Mouse (Mus musculus): ENCODE measurements at regions not wholly inside any gene's neighbourhood (a gene's known extent, or its start where the extent isn't known, plus 50 kb on each side); places are given as distances from the start of the nearest gene placed in this dataset.
"Not testable (repeated sequence)": the region's sequence is repeated elsewhere in the genome, so short reads cannot be mapped to it uniquely, and the experiment has no call there.

- no peak overlapping the region for H3K4me3 ChIP-seq
- H3K27ac ChIP-seq = no peak overlapping the region
- H3K36me3 ChIP-seq = no peaks in the 10 kb centered on the region
- 76% methylated on average over 9 of the region's 9 CpGs for WGBS
- peaks cover 31% of the 10 kb centered on the region for H3K4me1 ChIP-seq
- DNase-seq (ENCODE audit: low spot score) = no peak
- H3K9me3 ChIP-seq = no peaks in the 10 kb centered on the region
- H3K27me3 ChIP-seq (ENCODE audit: insufficient read depth, poor library complexity, severe bottlenecking) = peaks cover 3% of the 10 kb centered on the region; the same call in 1 of the 2 replicates
Measured at GRCm38 (mm10) chr12:8447612-8448011, 52.2 kb downstream of the Rhob start.

DNA sequence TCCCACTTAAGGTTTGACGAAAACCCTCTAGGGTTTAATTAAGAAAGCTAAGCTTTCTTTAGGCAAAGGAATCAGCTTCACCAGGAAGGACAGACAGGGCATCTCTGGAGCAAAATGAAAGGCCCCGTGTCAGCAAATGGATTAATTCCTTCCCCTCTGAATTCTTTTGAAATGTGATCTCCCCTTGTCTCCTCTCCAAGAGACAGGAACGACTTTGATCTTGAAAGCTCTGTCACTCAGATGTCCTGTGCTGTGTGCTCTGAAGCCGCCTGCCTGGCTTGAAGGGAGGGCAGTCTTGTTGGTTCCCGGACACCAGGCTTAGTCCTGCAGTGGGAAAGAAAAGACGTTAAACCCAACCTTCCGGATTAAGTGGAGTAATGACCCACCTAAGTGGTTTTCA lies 52.8 kb downstream of the Rhob start:
- 8% methylated on average over 7 of the region's 7 CpGs for WGBS
- H3K27me3 ChIP-seq (ENCODE audit: insufficient read depth, poor library complexity, severe bottlenecking) = peaks cover 3% of the 10 kb centered on the region; the same call in 1 of the 2 replicates
- no peaks in the 10 kb centered on the region for H3K36me3 ChIP-seq
- H3K27ac ChIP-seq = no peak overlapping the region; the same call in 1 of the 2 replicates
- H3K9me3 ChIP-seq = no peaks in the 10 kb centered on the region
- H3K4me3 ChIP-seq = no peak overlapping the region
- peaks cover 27% of the 10 kb centered on the region for H3K4me1 ChIP-seq
- no peak for DNase-seq (ENCODE audit: low spot score)

DNA sequence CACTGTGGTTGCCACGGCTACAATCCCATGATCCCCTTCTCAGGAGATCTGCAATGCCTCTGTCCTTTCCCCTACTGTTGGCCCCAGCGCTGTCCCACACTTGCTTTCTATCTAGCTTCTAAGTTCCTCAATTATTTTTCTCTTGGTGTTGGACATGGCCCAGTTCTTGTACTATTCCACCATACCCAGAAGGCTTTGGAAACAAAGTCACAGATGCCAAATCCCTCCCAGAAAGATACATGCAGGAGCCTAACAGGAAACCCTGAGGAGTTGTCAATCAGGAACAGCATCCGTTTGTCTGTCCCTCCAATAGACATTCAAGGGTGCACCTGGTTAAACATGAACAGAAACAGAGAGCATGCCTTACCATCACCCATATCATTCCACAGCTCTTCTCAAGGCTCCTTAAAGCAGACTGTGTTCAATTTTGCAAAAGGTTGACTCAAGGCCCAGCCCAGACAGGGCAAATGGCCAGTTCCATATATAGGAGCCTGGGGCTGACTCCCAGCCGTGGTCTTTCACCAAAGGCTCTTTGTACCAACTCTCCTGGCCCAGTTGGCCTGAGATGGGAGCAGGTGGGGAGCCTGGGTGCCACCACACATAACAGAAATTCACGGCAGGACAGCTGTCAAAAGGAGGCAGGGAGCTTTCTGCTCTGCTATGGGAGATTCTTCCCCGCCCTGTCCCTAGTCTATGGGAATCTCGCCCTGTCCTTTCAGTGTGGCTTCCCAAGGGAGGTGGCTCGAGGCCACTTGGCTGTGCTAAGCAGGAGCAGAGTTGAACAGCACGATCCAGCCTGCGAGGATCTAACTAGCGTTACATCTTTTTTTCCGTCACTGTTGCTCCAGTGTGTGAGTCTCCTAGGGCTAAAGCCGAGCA lies 54.6 kb downstream of the Rhob start:
- H3K9me3 ChIP-seq = no peaks in the 10 kb centered on the region
- WGBS = 77% methylated on average over 13 of the region's 13 CpGs
- DNase-seq (ENCODE audit: low spot score) = no peak
- no peak overlapping the region for H3K27ac ChIP-seq
- no peaks in the 10 kb centered on the region for H3K27me3 ChIP-seq (ENCODE audit: insufficient read depth, poor library complexity, severe bottlenecking)
- no peak overlapping the region for H3K4me3 ChIP-seq
- no peaks in the 10 kb centered on the region for H3K36me3 ChIP-seq
- peaks cover 21% of the 10 kb centered on the region for H3K4me1 ChIP-seq

GRCm38 (mm10) chr12:8443917-8444453 lies 55.8 kb downstream of the Rhob start:
- DNase-seq (ENCODE audit: low spot score) = no peak
- no peak overlapping the region for H3K4me3 ChIP-seq
- no peaks in the 10 kb centered on the region for H3K27me3 ChIP-seq (ENCODE audit: insufficient read depth, poor library complexity, severe bottlenecking)
- no peaks in the 10 kb centered on the region for H3K9me3 ChIP-seq
- H3K36me3 ChIP-seq = no peaks in the 10 kb centered on the region
- 0 out of 2 replicates have a peak overlapping the region, but pooled peaks have one; percentile 16 for H3K27ac ChIP-seq
- H3K4me1 ChIP-seq = peaks cover 21% of the 10 kb centered on the region
- WGBS = 70% methylated on average over 4 of the region's 4 CpGs

DNA sequence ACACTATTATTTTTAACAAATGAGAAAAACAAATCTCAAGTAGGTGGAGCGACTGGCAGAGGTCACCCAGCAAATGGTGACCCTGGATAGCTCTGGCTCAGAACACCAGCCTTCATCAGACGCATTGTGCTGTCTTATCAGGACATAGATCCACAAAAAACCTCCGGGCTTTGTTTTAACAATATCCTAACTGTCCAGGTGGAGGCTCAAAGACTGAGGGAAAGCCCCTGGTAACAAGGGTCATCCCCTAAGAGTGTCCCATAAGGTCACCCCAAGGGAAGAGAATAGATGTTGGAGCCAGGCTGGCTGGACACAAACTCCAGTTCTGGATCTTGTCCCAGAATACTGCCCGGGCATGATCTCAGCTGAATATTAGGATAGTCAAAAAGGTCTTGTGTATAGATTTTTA lies 56.6 kb downstream of the Rhob start:
- Histone ChIP-seq H3K27me3 (ENCODE audit: insufficient read depth, poor library complexity, severe bottlenecking) (no peaks in the 10 kb centered on the region), H3K27ac (no peak overlapping the region), H3K9me3 (no peaks in the 10 kb centered on the region), H3K4me1 (peaks cover 28% of the 10 kb centered on the region), H3K36me3 (no peaks in the 10 kb centered on the region), H3K4me3 (no peak overlapping the region)
- DNase-seq (ENCODE audit: low spot score) = no peak
- 61% methylated on average over 4 of the region's 4 CpGs for WGBS

DNA sequence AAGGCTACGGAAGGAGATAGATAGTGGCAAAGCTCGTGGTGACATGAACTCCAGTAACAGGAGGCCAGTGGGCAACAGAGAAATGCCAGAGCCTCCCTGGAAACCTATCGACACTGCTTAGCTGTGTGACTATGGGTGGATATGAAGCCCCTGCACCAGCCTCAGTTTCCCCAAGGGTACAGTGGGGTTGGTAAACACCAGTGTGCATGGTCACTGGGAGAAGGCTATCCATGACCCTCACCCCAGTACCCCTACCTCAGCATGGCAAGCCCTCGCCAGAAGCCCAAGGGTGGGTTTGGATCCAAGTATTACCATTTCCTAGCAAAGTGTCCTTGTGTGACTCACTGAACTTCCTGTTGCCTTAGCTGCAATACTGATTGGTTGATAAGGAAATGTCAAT lies 58.5 kb downstream of the Rhob start:
- DNase-seq (ENCODE audit: low spot score) = no peak
- Histone ChIP-seq H3K27ac (no peak overlapping the region), H3K27me3 (ENCODE audit: insufficient read depth, poor library complexity, severe bottlenecking) (no peaks in the 10 kb centered on the region), H3K4me1 (peaks cover 33% of the 10 kb centered on the region), H3K36me3 (no peaks in the 10 kb centered on the region), H3K4me3 (no peak overlapping the region), H3K9me3 (no peaks in the 10 kb centered on the region)
- WGBS = 76% methylated on average over 4 of the region's 4 CpGs

GRCm38 (mm10) chr12:8440373-8440772 lies 59.4 kb downstream of the Rhob start:
- Histone ChIP-seq H3K4me1 (peaks cover 34% of the 10 kb centered on the region), H3K27ac (no peak overlapping the region), H3K9me3 (no peaks in the 10 kb centered on the region), H3K4me3 (no peak overlapping the region), H3K27me3 (ENCODE audit: insufficient read depth, poor library complexity, severe bottlenecking) (no peaks in the 10 kb centered on the region), H3K36me3 (no peaks in the 10 kb centered on the region)
- 86% methylated on average over 3 of the region's 3 CpGs for WGBS
- DNase-seq (ENCODE audit: low spot score) = no peak

DNA sequence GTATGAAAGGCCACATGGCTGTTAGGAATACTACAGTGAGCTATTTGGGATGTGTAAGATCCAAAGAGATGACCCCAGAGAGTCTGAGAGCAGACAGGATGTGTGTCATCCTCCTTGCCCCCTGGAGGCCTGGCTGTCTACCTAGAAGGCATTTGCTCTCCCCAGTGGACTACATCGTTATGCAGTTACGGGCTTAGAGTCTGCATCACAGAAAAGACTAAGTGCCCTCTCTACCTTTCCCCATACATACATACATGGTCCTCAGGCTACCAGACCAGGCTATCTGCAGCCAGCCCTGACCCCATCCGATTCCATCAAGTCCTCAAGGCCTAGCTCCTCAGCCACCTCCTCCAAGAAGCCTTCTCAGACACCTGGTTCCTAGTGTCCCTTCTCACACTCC lies 59.9 kb downstream of the Rhob start:
- no peaks in the 10 kb centered on the region for H3K9me3 ChIP-seq
- DNase-seq (ENCODE audit: low spot score) = no peak
- no peak overlapping the region for H3K27ac ChIP-seq
- H3K36me3 ChIP-seq = no peaks in the 10 kb centered on the region
- peaks cover 33% of the 10 kb centered on the region for H3K4me1 ChIP-seq
- H3K4me3 ChIP-seq = no peak overlapping the region
- 74% methylated on average over 3 of the region's 3 CpGs for WGBS
- no peaks in the 10 kb centered on the region for H3K27me3 ChIP-seq (ENCODE audit: insufficient read depth, poor library complexity, severe bottlenecking)

DNA sequence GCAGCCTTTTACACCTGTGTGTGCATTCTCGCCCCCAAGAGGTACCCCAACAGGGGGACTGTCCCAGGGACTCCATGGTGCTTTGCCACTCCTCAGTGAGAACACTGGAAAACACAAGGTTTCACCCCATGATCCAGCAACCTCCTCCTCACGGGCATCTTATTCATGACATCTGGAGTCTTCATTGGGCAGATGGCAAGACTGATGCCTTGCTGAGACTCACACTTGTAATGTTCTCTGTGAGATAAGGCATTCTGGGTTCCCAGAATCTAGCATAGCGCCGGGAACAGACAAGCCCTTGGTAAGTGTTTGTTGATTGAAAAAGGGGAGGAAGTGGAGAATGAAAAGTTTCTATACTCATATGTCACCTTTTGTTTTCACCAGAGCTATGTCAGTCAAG lies 60.3 kb downstream of the Rhob start:
- no peak for DNase-seq (ENCODE audit: low spot score)
- Histone ChIP-seq H3K4me3 (no peak overlapping the region), H3K4me1 (peaks cover 35% of the 10 kb centered on the region), H3K36me3 (no peaks in the 10 kb centered on the region), H3K9me3 (no peaks in the 10 kb centered on the region), H3K27me3 (ENCODE audit: insufficient read depth, poor library complexity, severe bottlenecking) (no peaks in the 10 kb centered on the region), H3K27ac (no peak overlapping the region)
- WGBS = 63% methylated on average over 4 of the region's 4 CpGs

DNA sequence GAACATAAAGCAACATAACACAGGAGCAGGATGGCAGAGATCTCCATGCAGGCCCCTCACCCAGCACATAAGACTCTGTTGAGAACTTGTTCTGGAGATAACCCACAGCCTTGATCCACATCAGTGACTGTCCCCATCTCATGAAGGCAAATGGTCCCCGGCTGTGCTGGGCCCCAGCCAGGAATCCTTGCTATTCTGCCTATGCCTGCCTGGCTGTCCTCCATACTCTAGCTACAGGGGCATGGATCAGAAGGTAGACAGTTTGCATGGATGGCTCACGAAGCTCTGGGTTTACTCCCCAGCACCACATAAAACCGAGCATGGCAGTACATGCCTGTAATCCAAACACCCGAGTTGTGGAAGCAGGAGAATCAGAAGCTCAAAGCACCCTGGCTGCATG lies 61.2 kb downstream of the Rhob start:
- DNase-seq (ENCODE audit: low spot score) = no peak
- no peak overlapping the region for H3K4me3 ChIP-seq
- no peaks in the 10 kb centered on the region for H3K36me3 ChIP-seq
- WGBS = 63% methylated on average over 4 of the region's 4 CpGs
- peak overlapping the region; percentile 22; the same call in 1 of the 2 replicates for H3K27ac ChIP-seq
- H3K9me3 ChIP-seq = no peaks in the 10 kb centered on the region
- peaks cover 35% of the 10 kb centered on the region for H3K4me1 ChIP-seq
- H3K27me3 ChIP-seq (ENCODE audit: insufficient read depth, poor library complexity, severe bottlenecking) = no peaks in the 10 kb centered on the region

DNA sequence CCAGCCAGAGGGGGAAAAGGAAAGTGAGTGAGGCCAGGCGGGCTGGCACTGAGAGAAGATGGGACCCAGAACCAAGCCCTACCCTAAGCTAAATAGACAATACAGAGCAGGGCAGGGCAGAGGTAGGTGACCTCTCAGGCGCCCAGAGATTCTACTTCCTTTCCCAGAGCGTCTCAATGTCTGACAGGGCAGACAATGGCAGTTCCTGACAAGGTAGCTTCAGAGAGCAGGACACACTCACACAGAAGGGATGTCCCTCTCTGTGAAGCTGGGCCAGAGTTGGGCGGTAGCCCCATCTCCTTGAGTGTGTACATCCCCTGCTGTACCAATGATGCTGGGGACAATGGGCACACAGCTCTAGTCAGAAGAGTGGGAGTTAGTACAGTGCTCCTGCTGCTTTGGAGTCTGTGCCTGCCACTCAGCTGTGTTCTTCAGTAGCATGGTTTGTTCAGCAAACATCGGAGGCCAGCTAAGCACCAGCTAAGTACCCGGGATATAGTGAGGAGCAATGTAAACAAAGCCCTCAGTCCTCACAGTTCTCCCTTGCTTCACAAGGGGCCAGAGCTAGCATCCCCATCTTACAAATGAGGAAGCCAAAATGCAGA lies 62.7 kb downstream of the Rhob start:
- Histone ChIP-seq H3K36me3 (no peaks in the 10 kb centered on the region), H3K4me3 (no peak overlapping the region), H3K9me3 (no peaks in the 10 kb centered on the region), H3K4me1 (peaks cover 45% of the 10 kb centered on the region), H3K27me3 (ENCODE audit: insufficient read depth, poor library complexity, severe bottlenecking) (no peaks in the 10 kb centered on the region), H3K27ac (peak overlapping the region; percentile 67)
- 65% methylated on average over 6 of the region's 6 CpGs for WGBS
- DNase-seq (ENCODE audit: low spot score) = no peak

DNA sequence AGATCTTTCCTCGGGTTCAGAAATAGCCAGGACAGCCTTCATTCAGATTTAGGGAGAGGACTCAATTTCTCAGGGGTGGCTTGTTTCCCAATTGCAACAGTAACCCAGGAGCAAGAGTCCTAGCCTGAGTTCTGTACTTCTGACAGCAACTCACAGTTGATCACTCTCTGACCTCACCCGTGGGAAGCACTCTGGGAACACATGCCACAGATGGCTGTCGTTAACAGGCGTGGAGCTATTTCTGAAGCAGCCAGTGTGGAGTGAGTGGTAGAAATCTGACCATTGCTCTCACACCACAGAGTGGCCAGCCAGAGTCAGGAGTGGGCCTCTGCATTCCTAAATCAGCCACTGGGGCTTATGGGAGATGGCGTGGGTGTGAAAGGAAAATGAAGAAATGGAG lies 63.3 kb downstream of the Rhob start:
- DNase-seq (ENCODE audit: low spot score) = no peak
- Histone ChIP-seq H3K9me3 (no peaks in the 10 kb centered on the region), H3K4me1 (peaks cover 49% of the 10 kb centered on the region), H3K4me3 (no peak overlapping the region), H3K36me3 (no peaks in the 10 kb centered on the region), H3K27ac (peak overlapping the region; percentile 67), H3K27me3 (ENCODE audit: insufficient read depth, poor library complexity, severe bottlenecking) (no peaks in the 10 kb centered on the region)
- WGBS = 46% methylated on average over 5 of the region's 5 CpGs

DNA sequence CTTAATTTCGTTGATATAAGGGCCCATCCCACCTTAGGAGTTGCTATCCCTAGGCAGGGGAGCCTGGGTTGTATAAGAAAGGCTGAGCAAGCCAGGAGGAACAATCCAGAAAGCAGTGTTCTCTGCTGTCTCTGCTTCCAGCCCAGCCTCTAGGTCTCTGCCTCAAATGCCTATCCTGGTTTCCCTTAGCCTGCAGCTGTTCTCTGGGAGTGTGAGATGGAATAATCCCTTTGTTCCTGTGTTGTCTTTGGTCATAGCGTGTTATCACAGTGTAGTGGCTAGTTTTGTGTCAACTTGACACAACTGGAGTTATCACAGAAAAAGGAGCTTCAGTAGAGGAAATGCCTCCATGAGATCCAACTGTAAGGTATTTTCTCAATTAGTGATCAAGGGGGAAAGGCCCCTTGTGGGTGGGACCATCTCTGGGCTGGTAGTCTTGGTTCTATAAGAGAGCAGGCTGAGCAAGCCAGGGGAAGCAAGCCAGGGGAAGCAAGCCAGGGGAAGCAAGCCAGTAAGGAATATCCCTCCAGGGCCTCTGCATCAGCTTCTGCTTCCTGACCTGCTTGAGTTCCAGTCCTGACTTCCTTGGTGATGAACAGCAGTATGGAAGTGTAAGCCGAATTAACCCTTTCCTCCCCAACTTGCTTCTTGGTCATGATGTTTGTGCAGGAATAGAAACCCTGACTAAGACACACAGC lies 64.0 kb downstream of the Rhob start:
- not testable (repeated sequence) for DNase-seq (ENCODE audit: low spot score); H3K4me3 ChIP-seq; H3K27me3 ChIP-seq (ENCODE audit: insufficient read depth, poor library complexity, severe bottlenecking); H3K9me3 ChIP-seq; H3K27ac ChIP-seq; H3K36me3 ChIP-seq
- H3K4me1 ChIP-seq = peaks cover 49% of the 10 kb centered on the region
- 71% methylated on average over 3 of the region's 3 CpGs for WGBS

Measured in heart, embryonic 10.5 days (tissue).